9 mouse cellular contexts compared by ENCODE assay signal in genomic region chr19:28989515-28989914, GRCm38 (mm10). TPM values are rescaled to one million over a fixed set of nuclear protein-coding genes. Genes with fewer than 3 reads are reported as not detected.
DNase-seq lines count a peak whose midpoint lies in the region; ATAC-seq and TF ChIP-seq lines count a peak whose summit lies in the region.
"Had no signal": no experiment of that assay in that cellular context is flagged by ENCODE, and none has a peak within 500 bp of the region (broad histone marks: within the 10 kb centered on the region; RNA-seq: fewer than 3 reads in every experiment).

No protein-coding gene starts in this region.

- H3K9ac ChIP-seq in limb, embryonic 15.5 days: peak overlapping the region; percentile 71
- peak overlapping the region; percentile 91 for H3K9ac ChIP-seq in stomach, embryonic 16.5 days (ENCODE audit: low read length)

- H3K36me3 ChIP-seq in spleen, adult 2 months (ENCODE audit: control insufficient read depth, insufficient read depth, low read length): peaks cover under 1% of the 10 kb centered on the region; the same call in 1 of the 2 replicates
- peaks cover 7% of the 10 kb centered on the region; the same call in 1 of the 2 replicates for H3K36me3 ChIP-seq in limb, embryonic 15.5 days
- peaks cover 7% of the 10 kb centered on the region for H3K36me3 ChIP-seq in stomach, embryonic 16.5 days (ENCODE audit: control insufficient read depth, insufficient read depth, low read length)

- no peak for ATAC-seq in cerebellum, adult (ENCODE audit: insufficient number of reproducible peaks, low FRiP score, low TSS enrichment)
- ATAC-seq in limb, embryonic 15.5 days (ENCODE audit: insufficient number of reproducible peaks, low FRiP score, low TSS enrichment, low read depth): no peak
- no peak for ATAC-seq in stomach, embryonic 16.5 days (ENCODE audit: insufficient read depth, low FRiP score)

- peaks cover 7% of the 10 kb centered on the region; the same call in 1 of the 2 replicates for H3K4me1 ChIP-seq in spleen, adult 2 months (ENCODE audit: control insufficient read depth, insufficient read depth, insufficient read length)
- H3K4me1 ChIP-seq in limb, embryonic 15.5 days: peaks cover 17% of the 10 kb centered on the region
- H3K4me1 ChIP-seq in stomach, embryonic 16.5 days (ENCODE audit: control insufficient read depth, insufficient read depth, low read length): peaks cover 9% of the 10 kb centered on the region; the same call in 1 of the 2 replicates

- 46% methylated on average over 8 of the region's 8 CpGs for WGBS in spleen, adult 2 months
- 69% methylated on average over 8 of the region's 8 CpGs for WGBS in limb, embryonic 15.5 days
- WGBS in stomach, embryonic 16.5 days: 35% methylated on average over 8 of the region's 8 CpGs

- peak overlapping the region; percentile 76 for H3K4me2 ChIP-seq in limb, embryonic 15.5 days
- H3K4me2 ChIP-seq in stomach, embryonic 16.5 days (ENCODE audit: low read depth, low read length): peak overlapping the region; percentile 81

- no peak overlapping the region for H3K27ac ChIP-seq in spleen, adult 2 months (ENCODE audit: insufficient read depth, low read length)
- peak overlapping the region; percentile 91 for H3K27ac ChIP-seq in limb, embryonic 15.5 days
- H3K27ac ChIP-seq in stomach, embryonic 16.5 days (ENCODE audit: low read length): peak overlapping the region; percentile 91

- H3K4me3 ChIP-seq in spleen, adult 2 months (ENCODE audit: extremely low read depth, insufficient read depth, insufficient read length): peak overlapping the region; percentile 80
- H3K4me3 ChIP-seq in limb, embryonic 15.5 days: peak overlapping the region; percentile 96
- peak overlapping the region; percentile 98 for H3K4me3 ChIP-seq in stomach, embryonic 16.5 days (replicated peaks; ENCODE audit: low read length)

- TF ChIP-seq POLR2A in spleen, adult 2 months (IDR thresholded peaks at IDR 0.05; ENCODE audit: low read depth, low read length): no peak

- no peaks in the 10 kb centered on the region for H3K27me3 ChIP-seq in spleen, adult 2 months (ENCODE audit: control insufficient read depth, insufficient read depth, low read length)
- H3K27me3 ChIP-seq in limb, embryonic 15.5 days: no peaks in the 10 kb centered on the region
- no peaks in the 10 kb centered on the region for H3K27me3 ChIP-seq in stomach, embryonic 16.5 days (ENCODE audit: control insufficient read depth, insufficient read depth, low read length)

- TF ChIP-seq CTCF in spleen, adult 2 months (IDR thresholded peaks at IDR 0.05; ENCODE audit: extremely low read depth, insufficient read depth, insufficient read length, insufficient replicate concordance): no peak

- no peaks in the 10 kb centered on the region for H3K9me3 ChIP-seq in limb, embryonic 15.5 days
- no peaks in the 10 kb centered on the region for H3K9me3 ChIP-seq in stomach, embryonic 16.5 days (replicated peaks; ENCODE audit: control insufficient read depth, low read length)

- peak; percentile 33 for DNase-seq in cerebellum, adult 9-10 months
- no peak for DNase-seq in spleen, adult 2 months (ENCODE audit: low read depth in 1 of 2, low spot score in 2 of 2)
- DNase-seq in spleen, postnatal 10 days (ENCODE audit: low spot score in 2 of 2): no peak
- no peak for DNase-seq in right cerebral cortex, adult 2 months (ENCODE audit: low spot score in 2 of 2)
- DNase-seq in layer of hippocampus, adult 8-10 months (ENCODE audit: low spot score in 2 of 2): no peak

RNA-seq across cellular contexts. Expression of gene Cdc37l1, which starts 0.6 kb away (rescaled TPM):
- 6.6 and 7.3 TPM in 2 replicates for polyA plus RNA-seq in spleen, adult 2 months (2012; rRNA removed)
- 34.9 and 35.2 TPM in 2 replicates for polyA plus RNA-seq in limb, embryonic 15.5 days (2015; fragmentation: Nextera tagmentation; extraction: Ambion mirVana)
- polyA plus RNA-seq in stomach, embryonic 16.5 days (2015; fragmentation: Nextera tagmentation; extraction: Ambion mirVana): 34.8 and 38.4 TPM in 2 replicates
- total RNA-seq in layer of hippocampus, adult 8-10 months (2022): 100 to 1,000 TPM; 110 to 130 (median 117) TPM

RNA-seq across cellular contexts. Expression of gene 4430402I18Rik, which starts 21.9 kb away (rescaled TPM):
- polyA plus RNA-seq in spleen, adult 2 months (2012; rRNA removed): 0.09 TPM in 1 of 2 replicates, not detected in the other
- 0.47 and 1.5 TPM in 2 replicates for polyA plus RNA-seq in limb, embryonic 15.5 days (2015; fragmentation: Nextera tagmentation; extraction: Ambion mirVana)
- 0.54 and 0.74 TPM in 2 replicates for polyA plus RNA-seq in stomach, embryonic 16.5 days (2015; fragmentation: Nextera tagmentation; extraction: Ambion mirVana)
- 10 to 100 TPM in 1 of 4 experiments, 1 to 10 TPM in 3; 4.8 to 11.1 (median 6.9) TPM for total RNA-seq in layer of hippocampus, adult 8-10 months (2022)
- total RNA-seq: neutrophil, adult 5-6 weeks had no signal

RNA-seq across cellular contexts. Expression of gene Plpp6, which starts 25.8 kb away (rescaled TPM):
- polyA plus RNA-seq in spleen, adult 2 months (2012; rRNA removed): 6.6 and 8.7 TPM in 2 replicates
- 5.7 and 8.2 TPM in 2 replicates for polyA plus RNA-seq in limb, embryonic 15.5 days (2015; fragmentation: Nextera tagmentation; extraction: Ambion mirVana)
- 7.6 TPM in 2 replicates for polyA plus RNA-seq in stomach, embryonic 16.5 days (2015; fragmentation: Nextera tagmentation; extraction: Ambion mirVana)
- 10 to 100 TPM; 50.5 to 57.9 (median 52.1) TPM for total RNA-seq in layer of hippocampus, adult 8-10 months (2022)

RNA-seq across cellular contexts. Expression of gene Ak3, which starts 58.2 kb away (rescaled TPM):
- 18.4 and 23.7 TPM in 2 replicates for polyA plus RNA-seq in spleen, adult 2 months (2012; rRNA removed)
- polyA plus RNA-seq in limb, embryonic 15.5 days (2015; fragmentation: Nextera tagmentation; extraction: Ambion mirVana): 73.8 and 85.0 TPM in 2 replicates
- polyA plus RNA-seq in stomach, embryonic 16.5 days (2015; fragmentation: Nextera tagmentation; extraction: Ambion mirVana): 118 and 125 TPM in 2 replicates
- total RNA-seq in layer of hippocampus, adult 8-10 months (2022): 10 to 100 TPM; 49.3 to 55.6 (median 52.0) TPM
